Mouse (Mus musculus) embryo, embryonic 11 days (tissue): ENCODE measurements around the gene Hid1.

Experiments
- DNase-seq: peaks from one replicate; pipeline ENCODE4 v3.0.0-alpha.2; 2015

Gene Hid1

GRCm38 (mm10) chr11:115336115-115336514 lies 31.4 kb downstream of the Hid1 start:
- DNase-seq, result peak; percentile 53

GRCm38 (mm10) chr11:115335223-115335622 lies 32.3 kb downstream of the Hid1 start:
- no peak for DNase-seq

GRCm38 (mm10) chr11:115334531-115334930 lies 33.0 kb downstream of the Hid1 start, which contains the start of gene Otop3:
Gene Otop3 (plus strand): TSS chr11:115334731.
- DNase-seq, result peak; percentile 47

GRCm38 (mm10) chr11:115329339-115329738 lies 38.2 kb downstream of the Hid1 start:
- no peak for DNase-seq

GRCm38 (mm10) chr11:115326730-115327129 lies 40.8 kb downstream of the Hid1 start:
- no peak for DNase-seq

- DNase-seq, result no peak
Measured at GRCm38 (mm10) chr11:115323354-115323753, 44.2 kb downstream of the Hid1 start.

- DNase-seq, result peak; percentile 84
Measured at GRCm38 (mm10) chr11:115321906-115322693, 45.5 kb downstream of the Hid1 start, which contains the start of gene Ush1g. Gene Ush1g (minus strand): TSS chr11:115322041.

- DNase-seq, result peak; percentile 44
Measured at GRCm38 (mm10) chr11:115319704-115320383, 47.7 kb downstream of the Hid1 start.

GRCm38 (mm10) chr11:115318245-115319027 lies 49.1 kb downstream of the Hid1 start:
- peak; percentile 39 for DNase-seq

- no peak for DNase-seq
Measured at GRCm38 (mm10) chr11:115317204-115317603, 50.4 kb downstream of the Hid1 start.

GRCm38 (mm10) chr11:115314249-115314648 lies 53.3 kb downstream of the Hid1 start:
- no peak for DNase-seq

GRCm38 (mm10) chr11:115308781-115309180 lies 58.8 kb downstream of the Hid1 start:
- no peak for DNase-seq

- no peak for DNase-seq
Measured at GRCm38 (mm10) chr11:115306863-115307262, 60.7 kb downstream of the Hid1 start, which contains the start of gene Otop2. Gene Otop2 (plus strand): TSS chr11:115307163.

GRCm38 (mm10) chr11:115303167-115303566 lies 64.4 kb downstream of the Hid1 start:
- no peak for DNase-seq

GRCm38 (mm10) chr11:115301351-115301750 lies 66.2 kb downstream of the Hid1 start:
- DNase-seq, result no peak

- no peak for DNase-seq
Measured at GRCm38 (mm10) chr11:115300745-115301144, 66.8 kb downstream of the Hid1 start.

GRCm38 (mm10) chr11:115298160-115298559 lies 69.4 kb downstream of the Hid1 start:
- no peak for DNase-seq
